Mouse (Mus musculus) frontal cortex, adult (tissue): ENCODE results near the gene Mrps35.
A peak's percentile ranks its signal among the peaks of the same experiment; 100 is the strongest.

Source experiments
- ATAC-seq: cut with Nextera tagmentation; 2 replicates; pipeline ENCODE4 v1.9.2; 2017; ENCODE audit warnings: mild to moderate bottlenecking, moderate library complexity, mixed read lengths; ENCODE audit not compliant: low TSS enrichment

Gene Mrps35

DNA sequence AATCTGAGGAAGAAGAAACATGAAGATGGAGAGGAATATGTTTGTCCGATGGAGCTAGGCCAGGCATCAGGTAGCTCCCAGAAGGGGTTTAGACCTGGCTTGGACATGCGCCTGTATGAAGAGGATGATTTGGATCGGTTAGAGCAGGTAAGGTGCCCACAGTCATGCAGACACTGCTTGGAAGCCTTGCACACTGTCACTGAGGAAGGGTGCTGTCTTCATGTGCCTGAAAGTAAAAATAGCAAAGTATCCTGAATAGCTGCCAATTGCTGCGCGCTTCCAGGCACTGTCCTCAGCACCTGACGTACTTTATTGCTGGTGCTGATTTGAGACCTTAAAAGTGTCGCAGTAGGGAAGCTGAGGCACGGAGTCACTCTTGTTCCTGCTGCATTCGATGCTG, 13.0 kb upstream of the Mrps35 start:
- peak; percentile 47 for ATAC-seq

DNA sequence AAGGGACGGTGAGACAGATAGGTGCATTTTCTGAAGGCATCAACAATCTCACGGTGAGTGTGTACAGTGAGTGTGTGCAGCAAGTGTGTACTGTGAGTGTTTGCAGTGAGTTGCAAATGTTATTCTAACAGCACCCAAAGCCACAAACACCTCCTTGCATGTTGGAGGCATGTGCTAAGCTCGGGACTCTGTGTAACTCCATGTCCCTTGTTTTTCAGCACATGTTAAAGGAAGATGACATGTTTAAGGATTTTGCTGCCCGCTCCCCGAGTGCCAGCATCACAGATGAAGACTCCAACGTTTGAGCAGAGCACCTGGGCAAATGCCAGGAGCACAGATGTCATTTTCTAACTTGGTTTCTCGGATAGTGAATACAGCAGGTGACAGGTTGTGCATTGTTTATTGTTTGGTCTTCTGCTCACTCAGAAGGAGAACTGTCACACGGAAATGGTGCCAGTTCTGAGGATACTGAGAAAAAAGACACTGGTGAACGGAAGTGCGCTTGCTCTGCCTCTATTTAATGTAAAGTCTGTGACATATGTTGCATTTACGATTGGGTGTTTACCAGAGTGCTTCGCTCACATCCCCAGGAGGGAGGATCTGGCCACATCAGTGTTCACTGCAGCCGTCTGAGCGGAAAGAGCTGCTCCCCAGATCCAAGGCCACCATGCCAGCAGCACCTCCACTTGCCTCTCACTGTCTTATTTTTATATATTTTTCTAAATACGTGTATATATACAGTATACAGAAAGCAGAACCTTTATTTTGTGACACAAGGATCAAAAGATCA, 12.3 kb upstream of the Mrps35 start:
- peak; percentile 32; the same call in 1 of the 2 replicates for ATAC-seq

DNA sequence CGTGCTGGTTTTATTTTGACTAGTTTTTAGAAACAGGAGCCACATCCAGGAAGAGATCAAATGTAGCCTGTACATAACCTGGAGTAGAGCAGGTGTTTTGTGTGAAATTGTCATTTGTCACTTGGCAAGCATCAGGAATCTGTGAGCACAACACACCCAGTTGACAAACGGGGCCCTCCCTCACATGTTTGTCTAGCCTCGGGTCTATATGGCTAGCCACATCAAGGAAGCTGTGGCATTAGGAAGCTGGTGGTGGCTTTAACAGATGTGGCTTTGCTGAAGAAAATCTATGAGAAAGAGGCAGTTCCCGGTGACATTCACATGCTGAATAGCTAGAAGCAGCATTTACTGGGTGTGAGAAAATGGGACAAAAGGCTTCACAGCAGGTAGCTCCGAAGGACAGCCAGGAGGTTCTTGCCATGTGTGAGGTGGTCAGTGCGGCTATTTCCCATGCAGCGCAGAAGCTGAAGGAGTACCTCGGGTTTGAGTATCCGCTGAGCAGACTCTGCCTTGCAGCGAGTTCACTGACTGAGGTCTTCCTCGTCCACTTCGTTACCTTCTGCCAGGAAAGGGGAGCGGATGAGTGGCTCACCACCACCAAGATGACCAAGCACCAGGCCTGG, 10.2 kb upstream of the Mrps35 start, which contains the start of gene Rep15:
Gene Rep15 (plus strand): TSS at position 282 of the 623 bp plus-strand sequence.
- no peak for ATAC-seq

GRCm38 (mm10) chr6:147043633-147044032, 1.1 kb downstream of the Mrps35 start:
- no peak for ATAC-seq

DNA sequence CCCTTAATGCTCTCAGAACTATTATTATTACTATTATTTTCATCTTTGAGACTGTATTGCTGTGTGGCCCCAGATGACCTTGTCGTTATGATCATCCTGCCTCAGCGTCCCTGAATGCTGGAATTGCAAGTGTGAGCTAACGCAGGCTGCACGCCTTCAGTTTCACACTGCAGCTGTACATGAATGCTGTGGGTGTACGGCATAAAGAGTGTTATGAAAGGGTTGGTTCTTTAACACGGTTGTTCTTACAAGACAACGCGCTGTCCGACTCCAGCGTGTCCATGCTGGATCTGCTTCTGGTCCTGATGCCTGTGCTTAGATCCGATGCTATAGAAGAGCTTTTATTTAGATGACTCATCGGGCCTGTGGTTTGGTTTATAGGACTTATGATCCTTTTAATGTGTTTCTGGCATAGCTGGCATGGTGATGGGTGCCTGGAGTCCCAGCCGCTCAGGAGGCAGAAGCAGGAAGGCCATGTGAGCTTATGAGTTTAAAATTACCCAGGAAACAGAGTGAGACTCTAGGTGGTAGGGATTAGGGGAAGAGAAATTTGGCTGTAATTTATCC, 6.8 kb downstream of the Mrps35 start:
- peak; percentile 81 for ATAC-seq

DNA sequence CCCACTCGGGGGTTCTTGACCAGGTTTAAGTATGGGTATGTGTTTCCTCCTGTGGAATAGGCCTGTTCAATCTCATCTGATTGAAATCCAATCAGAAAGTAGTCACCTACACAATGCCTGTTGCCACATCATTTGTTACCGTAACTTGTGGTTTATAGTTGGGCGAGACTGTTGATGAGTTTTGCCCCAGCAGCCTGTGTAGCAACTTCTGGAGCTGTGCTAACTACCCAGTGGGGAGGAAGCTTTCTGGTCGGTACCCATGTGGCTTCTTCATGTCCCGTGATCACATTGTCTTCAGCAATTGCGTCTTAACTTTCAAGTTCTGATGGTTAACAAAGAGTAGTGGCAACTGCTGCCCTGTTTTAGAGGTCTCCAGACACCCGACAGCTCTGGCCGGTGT, 9.1 kb downstream of the Mrps35 start:
- ATAC-seq = no peak

DNA sequence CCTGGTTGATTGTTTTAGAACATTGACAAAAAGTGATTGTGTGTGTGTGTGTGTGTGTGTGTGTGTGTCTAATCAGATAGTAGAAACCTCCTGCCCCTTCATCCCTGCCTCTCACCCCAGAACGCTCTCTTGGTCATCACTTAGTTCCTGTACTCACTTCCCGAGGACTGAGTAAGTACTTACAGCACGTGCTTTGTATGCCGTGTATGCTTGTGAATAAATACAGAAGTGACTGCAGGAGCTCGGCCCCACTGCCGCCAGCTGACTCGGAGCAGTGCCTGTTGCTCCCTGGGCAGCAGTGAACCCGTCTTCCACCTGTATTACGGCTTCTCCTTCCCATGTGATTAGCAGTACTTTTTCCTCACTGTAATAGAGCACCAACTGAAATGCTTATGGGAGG, 9.9 kb downstream of the Mrps35 start:
- ATAC-seq = no peak

GRCm38 (mm10) chr6:147053785-147054646, 11.5 kb downstream of the Mrps35 start:
- peak; percentile 62 for ATAC-seq

GRCm38 (mm10) chr6:147055374-147055977, 12.9 kb downstream of the Mrps35 start:
- ATAC-seq = no peak

GRCm38 (mm10) chr6:147059326-147059725, 16.8 kb downstream of the Mrps35 start:
- 0 out of 2 replicates have a peak, but pooled peaks have one; percentile 48 for ATAC-seq

GRCm38 (mm10) chr6:147061630-147062029, 19.1 kb downstream of the Mrps35 start:
- ATAC-seq = no peak

GRCm38 (mm10) chr6:147062034-147062433, 19.5 kb downstream of the Mrps35 start:
- no peak for ATAC-seq

DNA sequence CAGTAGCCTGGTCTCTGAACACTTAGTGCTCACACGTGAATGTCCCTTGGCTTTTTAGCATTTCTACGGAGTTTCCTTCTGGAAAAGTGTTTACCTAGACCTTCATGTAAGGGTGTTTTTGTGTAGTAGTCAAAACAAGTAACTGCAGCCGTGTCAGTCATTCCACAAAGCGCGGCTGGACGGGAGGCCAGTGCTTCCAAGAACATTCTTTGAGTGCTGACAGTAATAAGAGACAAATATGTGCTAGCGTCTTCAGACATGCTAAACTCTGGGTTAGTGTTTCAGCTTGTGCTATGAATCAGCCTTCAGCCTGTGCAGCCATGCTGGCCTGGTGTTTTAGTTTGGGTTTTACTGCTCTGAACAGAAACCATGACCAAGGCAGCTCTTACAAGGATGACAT, 20.1 kb downstream of the Mrps35 start:
- ATAC-seq = no peak

GRCm38 (mm10) chr6:147064226-147064943, 21.8 kb downstream of the Mrps35 start:
- no peak for ATAC-seq

DNA sequence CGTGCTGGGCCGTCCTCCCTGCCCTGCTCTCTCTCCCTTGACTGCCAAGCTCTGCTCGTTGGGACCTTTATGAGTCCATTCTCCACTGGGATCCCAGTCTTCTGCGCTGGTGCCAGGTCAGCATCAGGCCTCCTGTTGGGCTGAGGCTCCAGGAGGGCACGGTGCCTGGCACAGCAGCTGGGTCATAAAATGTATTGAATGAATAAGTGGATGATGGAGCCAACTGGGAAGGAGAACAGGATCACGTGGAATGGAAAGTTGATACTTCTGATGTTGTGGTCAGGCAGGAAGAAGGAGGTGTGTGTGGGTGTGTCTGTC, 22.3 kb downstream of the Mrps35 start:
- ATAC-seq = no peak

GRCm38 (mm10) chr6:147075808-147076387, 33.3 kb downstream of the Mrps35 start:
- ATAC-seq = peak; percentile 84

DNA sequence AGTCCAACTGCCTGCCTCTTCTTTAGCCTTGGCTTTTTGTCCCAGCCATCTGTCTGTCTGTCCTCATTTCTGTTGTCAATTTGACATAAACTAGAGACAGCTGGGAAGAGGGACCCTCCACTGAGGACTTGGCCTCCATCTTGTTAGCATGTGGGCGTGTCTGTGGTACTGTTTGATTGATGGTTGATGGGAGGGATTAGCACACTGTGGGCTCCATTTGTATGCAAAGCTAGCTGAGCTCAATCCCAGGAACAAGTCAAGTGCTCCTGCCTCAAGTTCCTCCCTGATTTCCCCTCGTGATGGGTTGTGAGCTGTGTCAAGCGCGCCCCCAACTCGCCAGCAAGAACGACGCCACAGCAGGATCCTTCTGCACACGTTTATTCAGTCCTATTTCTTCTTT, 34.3 kb downstream of the Mrps35 start:
- ATAC-seq = no peak

GRCm38 (mm10) chr6:147079919-147080318, 37.4 kb downstream of the Mrps35 start:
- no peak for ATAC-seq

DNA sequence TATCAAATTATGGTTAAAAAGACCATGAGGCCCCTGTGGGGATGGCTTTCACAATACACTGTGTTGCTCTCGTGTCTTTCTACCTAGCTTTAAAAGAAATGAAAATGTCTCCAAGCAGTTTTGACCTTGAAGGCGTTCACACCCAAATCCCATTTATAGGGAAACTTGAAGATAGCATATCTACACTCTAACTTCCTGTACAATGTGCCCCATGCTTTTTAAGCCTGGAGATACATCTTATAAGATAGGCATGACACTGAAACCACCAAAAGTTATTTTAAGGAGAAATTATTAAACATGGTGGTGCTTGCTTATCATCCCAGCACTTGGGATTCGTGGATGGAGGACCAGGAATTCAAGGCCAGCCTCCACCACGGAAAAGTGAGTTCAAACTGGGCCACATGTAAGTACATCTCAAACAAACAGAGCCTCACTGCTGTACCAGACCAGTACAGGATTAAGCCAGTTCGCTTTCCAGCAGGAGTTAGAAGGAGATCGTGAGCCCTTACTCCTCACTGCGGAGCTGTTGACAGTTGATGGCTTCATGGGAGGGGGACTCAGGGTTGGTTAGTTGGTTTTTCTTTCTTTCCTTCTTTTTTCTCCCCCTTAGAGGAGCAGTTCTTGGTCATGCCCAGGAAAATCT, 43.0 kb downstream of the Mrps35 start:
- no peak for ATAC-seq

GRCm38 (mm10) chr6:147086594-147087225, 44.1 kb downstream of the Mrps35 start, which contains the start of gene Mansc4:
TSS of gene Mansc4 (minus strand) at chr6:147087032.
- peak; percentile 41 for ATAC-seq
